Mouse (Mus musculus) megakaryocyte, embryonic 14.5 days (primary cell): Measurements from ENCODE around the gene Psme4. TPM values are rescaled to one million over a fixed set of nuclear protein-coding genes. Genes with fewer than 3 reads are reported as not detected.

Experiments
- H3K27me3 ChIP-seq: replicated peaks from 2 replicates; pipeline ENCODE3; 2012; ENCODE audit warnings: inconsistent platforms
- H3K36me3 ChIP-seq: replicated peaks from 2 replicates; pipeline ENCODE3; 2012; ENCODE audit warnings: low read length, inconsistent platforms, mixed read lengths
- H3K4me1 ChIP-seq: 2 replicates; pipeline ENCODE4 v1.6.1; 2012; ENCODE audit warnings: inconsistent platforms
- H3K4me3 ChIP-seq: replicated peaks from 2 replicates; pipeline ENCODE3; 2012; ENCODE audit warnings: moderate library complexity, mild to moderate bottlenecking, inconsistent platforms
- H3K9me3 ChIP-seq: 2 replicates; pipeline ENCODE4 v1.6.1; 2012; ENCODE audit warnings: inconsistent platforms
- FLI1 ChIP-seq: IDR thresholded peaks from 2 replicates; pipeline ENCODE4 v1.6.1; 2012; ENCODE audit warnings: low read length, inconsistent platforms, mixed read lengths
- GATA1 ChIP-seq: IDR thresholded peaks from 3 replicates; pipeline ENCODE4 v1.6.1; 2012; ENCODE audit warnings: mixed read lengths, low read length, inconsistent platforms, borderline replicate concordance
- polyA plus RNA-seq: library from polyadenylated mRNA; stranded (reverse); fragments of >175 nt; gene quantifications from 2 replicates; pipeline ENCODE4 v1.2.3, GENCODE M21; 2012; ENCODE audit warnings: low replicate concordance; ENCODE audit not compliant: insufficient read depth

The Psme4 gene
- polyA plus RNA-seq, 1 experiment, result 1.9 TPM

DNA sequence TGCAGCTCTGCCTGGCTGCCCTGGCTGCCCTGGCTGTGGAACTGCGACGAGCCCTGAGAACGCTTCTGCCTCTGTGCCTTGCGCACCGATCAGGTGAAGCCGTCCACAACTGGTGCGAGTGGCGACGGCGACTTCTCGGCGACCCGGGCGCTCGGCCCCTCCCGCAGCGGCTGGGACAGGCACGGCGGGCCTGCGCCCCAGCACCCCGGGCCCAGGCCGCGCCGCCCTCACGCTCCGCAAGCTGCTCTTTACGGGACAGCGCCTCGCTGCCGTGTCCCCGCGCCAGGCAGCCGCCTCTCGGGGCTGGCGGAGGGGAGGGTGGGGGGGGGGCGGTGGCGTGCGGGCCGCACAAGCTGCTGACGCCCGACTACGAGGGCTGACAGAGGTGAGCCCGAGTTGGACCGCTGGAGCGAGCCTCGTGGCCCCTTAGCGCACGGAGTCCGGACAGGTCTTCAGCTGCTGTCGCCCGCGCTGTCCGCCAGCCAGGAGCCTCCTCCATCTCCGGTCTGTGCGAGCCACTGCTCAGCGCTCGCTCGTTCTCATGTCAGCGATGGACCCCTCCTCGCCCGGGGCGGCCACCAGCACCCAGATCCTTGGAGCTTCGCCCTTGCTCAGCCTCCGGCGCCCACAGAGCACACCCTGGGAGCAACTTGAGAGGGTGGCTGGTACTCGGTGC, 16.5 kb upstream of the Psme4 start:
- Histone ChIP-seq H3K4me1 (peaks cover 6% of the 10 kb centered on the region), H3K36me3 (no peaks in the 10 kb centered on the region), H3K4me3 (peak overlapping the region; percentile 89), H3K9me3 (no peaks in the 10 kb centered on the region), H3K27me3 (peaks cover 35% of the 10 kb centered on the region)
- no peak for TF ChIP-seq GATA1
- no peak for TF ChIP-seq FLI1

- TF ChIP-seq FLI1 (no peak), GATA1 (no peak)
- Histone ChIP-seq H3K4me1 (no peaks in the 10 kb centered on the region), H3K9me3 (peaks cover 3% of the 10 kb centered on the region; the same call in 1 of the 2 replicates)
Measured at GRCm38 (mm10) chr11:30761381-30761780, 10.1 kb upstream of the Psme4 start.

DNA sequence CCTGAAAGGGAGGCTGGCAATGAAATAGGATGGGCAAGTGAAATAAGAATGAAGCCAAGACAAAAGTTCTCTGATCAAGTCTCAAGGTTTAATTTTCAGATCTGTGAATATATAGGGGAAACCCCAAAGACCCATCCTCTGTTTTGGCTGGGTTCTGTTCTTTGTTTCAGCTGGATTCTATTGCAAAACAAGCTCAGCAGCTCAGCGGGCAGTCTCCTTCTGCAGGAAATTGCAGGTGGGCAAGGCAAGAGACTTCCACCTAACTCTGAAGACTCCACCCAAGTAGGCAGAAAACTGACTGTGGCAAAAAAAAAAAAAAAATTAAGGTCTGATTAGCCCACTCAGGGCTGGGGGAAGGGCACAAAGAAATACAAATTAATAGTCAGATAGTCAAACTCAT, 9.6 kb upstream of the Psme4 start:
- Histone ChIP-seq H3K36me3 (no peaks in the 10 kb centered on the region), H3K4me3 (no peak overlapping the region), H3K27me3 (peaks cover 8% of the 10 kb centered on the region), H3K4me1 (no peaks in the 10 kb centered on the region), H3K9me3 (peaks cover 3% of the 10 kb centered on the region; the same call in 1 of the 2 replicates)
- TF ChIP-seq FLI1 (no peak), GATA1 (no peak)

More at GRCm38 (mm10) chr11:30761381-30761780, 10.1 kb upstream of the Psme4 start:
- Histone ChIP-seq H3K27me3 (peaks cover 8% of the 10 kb centered on the region), H3K4me3 (no peak overlapping the region), H3K36me3 (no peaks in the 10 kb centered on the region)

- Histone ChIP-seq H3K4me1 (no peaks in the 10 kb centered on the region), H3K36me3 (no peaks in the 10 kb centered on the region), H3K4me3 (no peak overlapping the region), H3K27me3 (peaks cover 6% of the 10 kb centered on the region), H3K9me3 (peaks cover 3% of the 10 kb centered on the region; the same call in 1 of the 2 replicates)
- TF ChIP-seq FLI1 (no peak), GATA1 (no peak)
Measured at GRCm38 (mm10) chr11:30765076-30765475, 6.5 kb upstream of the Psme4 start.

DNA sequence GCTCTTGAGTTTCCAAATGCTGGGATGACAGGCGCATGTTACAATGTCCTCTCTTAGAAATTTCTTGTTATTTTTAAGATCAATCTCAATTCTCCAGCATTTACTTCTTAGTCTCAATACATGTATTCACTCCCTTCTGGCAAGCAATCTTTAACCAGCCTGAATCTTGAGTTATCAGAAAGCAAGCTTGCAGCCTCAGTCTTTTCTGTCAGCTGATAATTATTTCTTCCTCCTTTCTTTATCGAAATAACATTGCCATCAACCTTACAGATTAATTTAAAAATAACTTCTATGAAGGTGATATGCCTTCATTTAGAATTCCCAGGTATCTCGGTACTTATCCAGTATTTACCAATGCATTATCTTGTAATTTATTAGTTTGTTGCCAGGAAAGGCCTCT, 709 bp upstream of the Psme4 start:
- Histone ChIP-seq H3K27me3 (no peaks in the 10 kb centered on the region), H3K4me3 (peak overlapping the region; percentile 95), H3K9me3 (no peaks in the 10 kb centered on the region), H3K36me3 (no peaks in the 10 kb centered on the region), H3K4me1 (peaks cover 13% of the 10 kb centered on the region)
- no peak for TF ChIP-seq GATA1
- TF ChIP-seq FLI1, result no peak

GRCm38 (mm10) chr11:30771904-30772581, 517 bp downstream of the Psme4 start:
- Histone ChIP-seq H3K9me3 (no peaks in the 10 kb centered on the region), H3K4me3 (peak overlapping the region; percentile 95), H3K4me1 (peaks cover 20% of the 10 kb centered on the region), H3K27me3 (no peaks in the 10 kb centered on the region), H3K36me3 (no peaks in the 10 kb centered on the region)
- TF ChIP-seq GATA1 (no peak), FLI1 (no peak)

- TF ChIP-seq GATA1, result no peak
- TF ChIP-seq FLI1, result no peak
- Histone ChIP-seq H3K9me3 (no peaks in the 10 kb centered on the region), H3K4me1 (peaks cover 29% of the 10 kb centered on the region), H3K4me3 (peak overlapping the region; percentile 95), H3K36me3 (no peaks in the 10 kb centered on the region), H3K27me3 (no peaks in the 10 kb centered on the region)
Measured at GRCm38 (mm10) chr11:30772777-30773417, 1.4 kb downstream of the Psme4 start.

- H3K4me3 ChIP-seq, result no peak overlapping the region
- TF ChIP-seq GATA1 (no peak), FLI1 (no peak)
Measured at GRCm38 (mm10) chr11:30774638-30775037, 3.1 kb downstream of the Psme4 start.

GRCm38 (mm10) chr11:30777498-30777897, 6.0 kb downstream of the Psme4 start:
- Histone ChIP-seq H3K27me3 (no peaks in the 10 kb centered on the region), H3K4me1 (peaks cover 47% of the 10 kb centered on the region), H3K4me3 (peak overlapping the region; percentile 71), H3K36me3 (peaks cover 2% of the 10 kb centered on the region), H3K9me3 (no peaks in the 10 kb centered on the region)
- no peak for TF ChIP-seq FLI1

More at GRCm38 (mm10) chr11:30774638-30775037, 3.1 kb downstream of the Psme4 start:
- Histone ChIP-seq H3K4me1 (peaks cover 43% of the 10 kb centered on the region), H3K9me3 (no peaks in the 10 kb centered on the region), H3K36me3 (no peaks in the 10 kb centered on the region), H3K27me3 (no peaks in the 10 kb centered on the region)

DNA sequence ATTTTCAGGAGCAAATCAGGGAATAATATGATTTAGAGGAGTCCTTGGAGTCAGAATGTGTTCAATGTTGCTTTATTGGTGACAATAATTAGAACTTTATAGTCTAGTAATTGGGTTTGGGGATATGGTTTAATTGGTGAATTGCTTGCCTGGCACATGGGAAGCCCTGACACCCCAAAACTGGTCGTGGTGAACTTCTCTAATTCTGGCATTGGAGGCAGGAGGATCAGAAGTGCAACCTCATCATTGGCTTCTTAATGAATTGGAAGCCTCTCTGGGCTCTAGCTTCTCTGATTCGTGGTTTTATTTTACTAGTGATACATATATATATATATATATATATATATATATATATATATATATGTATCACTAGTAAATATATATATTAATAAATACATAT, 9.4 kb downstream of the Psme4 start:
- H3K36me3 ChIP-seq, result peaks cover 22% of the 10 kb centered on the region
- no peak for TF ChIP-seq GATA1
- TF ChIP-seq FLI1, result no peak
- no peak overlapping the region for H3K4me3 ChIP-seq
- H3K4me1 ChIP-seq, result peaks cover 44% of the 10 kb centered on the region
- H3K27me3 ChIP-seq, result no peaks in the 10 kb centered on the region
- no peaks in the 10 kb centered on the region for H3K9me3 ChIP-seq

DNA sequence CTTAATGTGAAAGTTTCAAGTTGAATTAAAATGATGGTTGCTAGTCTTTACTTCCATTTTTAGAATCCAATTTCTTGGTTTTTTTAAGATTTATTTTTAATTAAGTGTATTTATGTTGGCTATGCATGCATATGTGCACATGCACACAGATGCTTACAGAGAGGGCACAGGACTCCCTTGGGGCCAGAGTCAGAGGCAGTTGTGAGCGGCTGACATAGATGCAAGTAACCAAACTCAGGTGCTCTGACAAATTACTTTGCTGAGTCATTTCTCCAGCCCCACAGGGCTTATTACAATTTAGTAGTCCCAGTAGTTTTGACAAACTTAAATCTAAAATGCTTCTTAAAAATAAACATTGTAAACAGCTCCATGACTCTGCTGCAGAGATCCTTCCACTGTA, 10.1 kb downstream of the Psme4 start:
- Histone ChIP-seq H3K27me3 (no peaks in the 10 kb centered on the region), H3K4me1 (peaks cover 48% of the 10 kb centered on the region), H3K36me3 (peaks cover 22% of the 10 kb centered on the region), H3K4me3 (no peak overlapping the region), H3K9me3 (no peaks in the 10 kb centered on the region)
- TF ChIP-seq FLI1 (no peak), GATA1 (no peak)
